Mouse (Mus musculus): ENCODE results near the gene Cd48. TPM values are rescaled to one million over a fixed set of nuclear protein-coding genes. Genes with fewer than 3 reads are reported as not detected.

Gene Cd48
- 2.3 and 2.4 TPM in 2 replicates for polyA plus RNA-seq (2012; rRNA removed)
- 5.0 and 5.4 TPM in 2 replicates for polyA plus RNA-seq (2014; fragmentation: Nextera tagmentation; extraction: Ambion mirVana)

- 81% methylated on average over 14 of the region's 14 CpGs for WGBS
- ATAC-seq (ENCODE audit: low FRiP score, low read depth): no peak
Observed at GRCm38 (mm10) chr1:171681531-171682299, at the start of gene Cd48. Gene Cd48, plus strand, starts transcription at chr1:171682009.

DNA sequence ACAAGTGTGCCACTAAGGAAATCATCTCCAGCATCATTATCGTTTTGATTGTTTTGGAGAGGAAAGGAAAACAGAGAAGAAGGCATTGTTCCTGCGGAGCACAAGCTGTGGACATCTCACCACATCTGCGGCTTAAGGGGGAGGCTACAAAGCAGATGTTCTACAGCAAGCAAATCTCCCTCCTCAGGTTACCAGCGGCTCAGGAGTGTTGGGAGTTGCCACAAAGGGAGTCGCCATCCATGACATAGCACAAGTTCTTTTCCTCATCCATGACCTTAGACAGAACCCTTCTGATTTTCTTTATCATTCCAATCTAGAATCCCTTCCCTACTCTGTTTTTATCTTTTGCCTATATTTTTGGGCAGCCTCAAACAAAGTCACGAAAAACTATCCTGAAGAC is 46.1 kb upstream of the Cd48 start:
- ATAC-seq (ENCODE audit: low FRiP score, low read depth) (no peak), DNase-seq (ENCODE audit: low spot score) (no peak)
- H3K36me3 ChIP-seq (ENCODE audit: control insufficient read depth, insufficient read depth, low read length): no peaks in the 10 kb centered on the region
- no peaks in the 10 kb centered on the region for H3K27me3 ChIP-seq (ENCODE audit: control insufficient read depth, insufficient read depth, low read length)
- TF ChIP-seq POLR2A (IDR thresholded peaks at IDR 0.05; ENCODE audit: borderline replicate concordance, extremely low read depth, insufficient read depth, insufficient read length): no peak
- H3K4me1 ChIP-seq (ENCODE audit: control insufficient read depth, insufficient read depth, low read length): no peaks in the 10 kb centered on the region
- H3K9me3 ChIP-seq (ENCODE audit: control insufficient read depth, low read length): no peaks in the 10 kb centered on the region
- H3K9ac ChIP-seq (ENCODE audit: low read depth, low read length, severe bottlenecking): no peak overlapping the region
- H3K4me3 ChIP-seq (replicated peaks; ENCODE audit: low read length): no peak overlapping the region
- 59% methylated on average over 6 of the region's 6 CpGs for WGBS
- H3K27ac ChIP-seq (replicated peaks; ENCODE audit: low read depth, low read length): no peak overlapping the region
- H3K4me2 ChIP-seq (replicated peaks; ENCODE audit: low read depth, low read length, severe bottlenecking): no peak overlapping the region

More at GRCm38 (mm10) chr1:171681531-171682299, at the start of gene Cd48:
- no peak within 1 kb of the TSS for H3K4me3 ChIP-seq (replicated peaks; ENCODE audit: low read length)
- H3K27ac ChIP-seq (replicated peaks; ENCODE audit: low read depth, low read length): no peak within 1 kb of the TSS
- DNase-seq (ENCODE audit: low spot score): no peak
- H3K27me3 ChIP-seq (ENCODE audit: control insufficient read depth, insufficient read depth, low read length): no peaks in the 10 kb centered on the region
- no peaks in the 10 kb centered on the region for H3K9me3 ChIP-seq (ENCODE audit: control insufficient read depth, low read length)
- no peak within 1 kb of the TSS for H3K9ac ChIP-seq (ENCODE audit: low read depth, low read length, severe bottlenecking)
- H3K4me2 ChIP-seq (replicated peaks; ENCODE audit: low read depth, low read length, severe bottlenecking): no peak within 1 kb of the TSS
- TF ChIP-seq POLR2A (IDR thresholded peaks at IDR 0.05; ENCODE audit: borderline replicate concordance, extremely low read depth, insufficient read depth, insufficient read length): no peak
- no peaks in the 10 kb centered on the region for H3K4me1 ChIP-seq (ENCODE audit: control insufficient read depth, insufficient read depth, low read length)
- H3K36me3 ChIP-seq (ENCODE audit: control insufficient read depth, insufficient read depth, low read length): no peaks in the 10 kb centered on the region

GRCm38 (mm10) chr1:171637101-171637500 is 44.7 kb upstream of the Cd48 start:
- Histone ChIP-seq H3K9ac (ENCODE audit: low read depth, low read length, severe bottlenecking) (no peak overlapping the region), H3K4me2 (replicated peaks; ENCODE audit: low read depth, low read length, severe bottlenecking) (no peak overlapping the region), H3K9me3 (ENCODE audit: control insufficient read depth, low read length) (no peaks in the 10 kb centered on the region), H3K4me3 (replicated peaks; ENCODE audit: low read length) (no peak overlapping the region), H3K36me3 (ENCODE audit: control insufficient read depth, insufficient read depth, low read length) (no peaks in the 10 kb centered on the region), H3K27me3 (ENCODE audit: control insufficient read depth, insufficient read depth, low read length) (no peaks in the 10 kb centered on the region), H3K27ac (replicated peaks; ENCODE audit: low read depth, low read length) (no peak overlapping the region), H3K4me1 (ENCODE audit: control insufficient read depth, insufficient read depth, low read length) (no peaks in the 10 kb centered on the region)
- TF ChIP-seq POLR2A (IDR thresholded peaks at IDR 0.05; ENCODE audit: borderline replicate concordance, extremely low read depth, insufficient read depth, insufficient read length): no peak
- ATAC-seq (ENCODE audit: low FRiP score, low read depth) (no peak), DNase-seq (ENCODE audit: low spot score) (no peak)
- WGBS: 85% methylated on average over 8 of the region's 8 CpGs

- Histone ChIP-seq H3K4me2 (replicated peaks; ENCODE audit: low read depth, low read length, severe bottlenecking) (no peak overlapping the region), H3K9ac (ENCODE audit: low read depth, low read length, severe bottlenecking) (no peak overlapping the region), H3K27me3 (ENCODE audit: control insufficient read depth, insufficient read depth, low read length) (no peaks in the 10 kb centered on the region), H3K36me3 (ENCODE audit: control insufficient read depth, insufficient read depth, low read length) (no peaks in the 10 kb centered on the region), H3K9me3 (ENCODE audit: control insufficient read depth, low read length) (no peaks in the 10 kb centered on the region), H3K27ac (replicated peaks; ENCODE audit: low read depth, low read length) (no peak overlapping the region), H3K4me1 (ENCODE audit: control insufficient read depth, insufficient read depth, low read length) (no peaks in the 10 kb centered on the region), H3K4me3 (replicated peaks; ENCODE audit: low read length) (no peak overlapping the region)
- TF ChIP-seq POLR2A (IDR thresholded peaks at IDR 0.05; ENCODE audit: borderline replicate concordance, extremely low read depth, insufficient read depth, insufficient read length): no peak
- 64% methylated on average over 2 of the region's 2 CpGs for WGBS
- ATAC-seq (ENCODE audit: low FRiP score, low read depth) (no peak), DNase-seq (ENCODE audit: low spot score) (no peak)
Observed at GRCm38 (mm10) chr1:171638686-171639085, 43.1 kb upstream of the Cd48 start.

- DNase-seq (ENCODE audit: low spot score) (no peak), ATAC-seq (ENCODE audit: low FRiP score, low read depth) (no peak)
- TF ChIP-seq POLR2A (IDR thresholded peaks at IDR 0.05; ENCODE audit: borderline replicate concordance, extremely low read depth, insufficient read depth, insufficient read length): no peak
- 94% methylated on average over 6 of the region's 6 CpGs for WGBS
- H3K36me3 ChIP-seq (ENCODE audit: control insufficient read depth, insufficient read depth, low read length): no peaks in the 10 kb centered on the region
- no peaks in the 10 kb centered on the region for H3K4me1 ChIP-seq (ENCODE audit: control insufficient read depth, insufficient read depth, low read length)
- H3K4me2 ChIP-seq (replicated peaks; ENCODE audit: low read depth, low read length, severe bottlenecking): no peak overlapping the region
- no peak overlapping the region for H3K9ac ChIP-seq (ENCODE audit: low read depth, low read length, severe bottlenecking)
- no peak overlapping the region for H3K4me3 ChIP-seq (replicated peaks; ENCODE audit: low read length)
- H3K27me3 ChIP-seq (ENCODE audit: control insufficient read depth, insufficient read depth, low read length): no peaks in the 10 kb centered on the region
- H3K27ac ChIP-seq (replicated peaks; ENCODE audit: low read depth, low read length): no peak overlapping the region
- H3K9me3 ChIP-seq (ENCODE audit: control insufficient read depth, low read length): no peaks in the 10 kb centered on the region
Observed at GRCm38 (mm10) chr1:171640796-171641195, 41.0 kb upstream of the Cd48 start.

Data from limb, embryonic 14.5 days (tissue).